Mouse (Mus musculus): ENCODE data around the gene Lrrc18. TPM values are rescaled to one million over a fixed set of nuclear protein-coding genes. Genes with fewer than 3 reads are reported as not detected.

Gene Lrrc18
- polyA plus RNA-seq, 1 experiment from 2014 or later = 0.88 TPM

DNA sequence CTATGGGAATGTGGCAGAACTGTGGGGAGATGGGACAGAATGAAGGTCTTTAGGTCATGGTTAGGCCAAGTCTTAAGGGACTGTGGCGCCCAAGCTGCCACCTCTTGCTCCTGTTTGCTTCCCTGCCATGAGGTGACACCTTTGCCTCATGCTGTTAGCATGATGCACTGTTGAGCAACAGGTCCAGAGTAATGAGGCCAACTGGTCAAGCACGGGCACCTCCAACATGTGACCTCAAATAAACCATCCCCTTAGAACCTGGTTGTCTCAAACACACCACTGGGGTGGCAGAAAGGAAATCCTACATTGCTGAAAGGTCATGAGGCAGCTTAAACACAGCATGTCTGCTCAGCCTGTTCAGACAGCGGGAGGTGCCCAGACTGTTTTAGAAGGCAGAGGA, 27.9 kb downstream of the Lrrc18 start:
- Histone ChIP-seq H3K27ac (replicated peaks; ENCODE audit: low read depth, low read length) (no peak overlapping the region), H3K27me3 (ENCODE audit: control insufficient read depth, insufficient read depth, low read length) (no peaks in the 10 kb centered on the region), H3K36me3 (replicated peaks; ENCODE audit: control insufficient read depth, insufficient read depth, low read depth, low read length) (no peaks in the 10 kb centered on the region), H3K9ac (replicated peaks; ENCODE audit: low read length) (no peak overlapping the region), H3K4me1 (ENCODE audit: control insufficient read depth, insufficient read depth, low read length) (no peaks in the 10 kb centered on the region), H3K4me3 (ENCODE audit: low read depth, low read length) (no peak overlapping the region), H3K4me2 (ENCODE audit: low read depth, low read length) (no peak overlapping the region), H3K9me3 (replicated peaks; ENCODE audit: control insufficient read depth, low read length) (no peaks in the 10 kb centered on the region)
- ATAC-seq (replicated peaks; ENCODE audit: insufficient number of reproducible peaks, low FRiP score, low TSS enrichment, low read depth) (no peak), DNase-seq (ENCODE audit: low spot score) (no peak)
- 74% methylated on average over 3 of the region's 3 CpGs for WGBS

DNA sequence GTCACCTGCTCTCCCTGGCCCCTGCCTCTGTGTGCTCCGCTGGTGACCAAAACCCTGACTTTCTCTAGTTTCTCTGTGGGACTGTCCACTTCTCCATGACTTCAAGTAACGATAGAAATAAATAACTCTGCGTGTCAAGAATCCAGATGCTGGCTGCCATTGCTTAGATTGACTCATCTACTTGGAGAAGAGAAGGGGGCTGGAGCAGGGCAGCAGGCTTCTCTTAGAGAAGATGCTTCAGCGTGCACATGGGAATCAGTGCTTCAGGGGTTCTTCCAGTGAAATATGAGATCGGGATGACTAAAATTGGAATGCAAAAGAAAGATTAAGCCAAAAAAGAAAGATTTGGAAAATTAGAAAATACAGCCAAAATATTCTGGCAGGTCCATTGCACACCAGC, 28.4 kb downstream of the Lrrc18 start:
- WGBS = 54% methylated on average over 5 of the region's 5 CpGs
- ATAC-seq (replicated peaks; ENCODE audit: insufficient number of reproducible peaks, low FRiP score, low TSS enrichment, low read depth) (no peak), DNase-seq (ENCODE audit: low spot score) (no peak)
- Histone ChIP-seq H3K9me3 (replicated peaks; ENCODE audit: control insufficient read depth, low read length) (no peaks in the 10 kb centered on the region), H3K27ac (replicated peaks; ENCODE audit: low read depth, low read length) (no peak overlapping the region), H3K36me3 (replicated peaks; ENCODE audit: control insufficient read depth, insufficient read depth, low read depth, low read length) (no peaks in the 10 kb centered on the region), H3K4me1 (ENCODE audit: control insufficient read depth, insufficient read depth, low read length) (no peaks in the 10 kb centered on the region), H3K4me3 (ENCODE audit: low read depth, low read length) (no peak overlapping the region), H3K9ac (replicated peaks; ENCODE audit: low read length) (no peak overlapping the region), H3K27me3 (ENCODE audit: control insufficient read depth, insufficient read depth, low read length) (no peaks in the 10 kb centered on the region), H3K4me2 (ENCODE audit: low read depth, low read length) (no peak overlapping the region)

DNA sequence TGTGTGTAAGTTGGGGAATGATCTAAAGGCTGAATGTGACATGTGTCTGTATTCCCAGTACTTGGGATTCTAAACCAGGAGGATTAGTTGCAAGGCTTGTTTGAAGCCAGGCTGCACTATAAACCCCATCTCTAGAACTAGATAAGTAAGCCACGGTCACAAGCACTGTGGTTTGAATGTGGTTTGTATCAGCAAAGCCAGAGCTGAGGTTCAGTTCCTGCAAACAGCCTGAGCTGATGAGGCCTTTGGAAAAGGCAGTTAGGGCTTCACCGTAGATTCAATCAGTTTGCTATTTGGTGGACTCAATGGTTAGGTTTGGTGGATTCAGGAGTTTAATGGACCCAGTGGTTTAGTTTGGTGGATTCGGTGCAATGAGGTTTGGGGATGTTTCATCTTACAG, 39.7 kb downstream of the Lrrc18 start:
- H3K4me2 ChIP-seq (ENCODE audit: low read depth, low read length) = no peak overlapping the region
- H3K27ac ChIP-seq (replicated peaks; ENCODE audit: low read depth, low read length) = no peak overlapping the region
- no peaks in the 10 kb centered on the region for H3K36me3 ChIP-seq (replicated peaks; ENCODE audit: control insufficient read depth, insufficient read depth, low read depth, low read length)
- no peaks in the 10 kb centered on the region for H3K27me3 ChIP-seq (ENCODE audit: control insufficient read depth, insufficient read depth, low read length)
- no peak overlapping the region for H3K9ac ChIP-seq (replicated peaks; ENCODE audit: low read length)
- H3K4me3 ChIP-seq (ENCODE audit: low read depth, low read length) = no peak overlapping the region
- H3K4me1 ChIP-seq (ENCODE audit: control insufficient read depth, insufficient read depth, low read length) = no peaks in the 10 kb centered on the region
- H3K9me3 ChIP-seq (replicated peaks; ENCODE audit: control insufficient read depth, low read length) = no peaks in the 10 kb centered on the region
- WGBS = 80% methylated on average over 3 of the region's 3 CpGs
- ATAC-seq (replicated peaks; ENCODE audit: insufficient number of reproducible peaks, low FRiP score, low TSS enrichment, low read depth) = no peak
- no peak for DNase-seq (ENCODE audit: low spot score)

DNA sequence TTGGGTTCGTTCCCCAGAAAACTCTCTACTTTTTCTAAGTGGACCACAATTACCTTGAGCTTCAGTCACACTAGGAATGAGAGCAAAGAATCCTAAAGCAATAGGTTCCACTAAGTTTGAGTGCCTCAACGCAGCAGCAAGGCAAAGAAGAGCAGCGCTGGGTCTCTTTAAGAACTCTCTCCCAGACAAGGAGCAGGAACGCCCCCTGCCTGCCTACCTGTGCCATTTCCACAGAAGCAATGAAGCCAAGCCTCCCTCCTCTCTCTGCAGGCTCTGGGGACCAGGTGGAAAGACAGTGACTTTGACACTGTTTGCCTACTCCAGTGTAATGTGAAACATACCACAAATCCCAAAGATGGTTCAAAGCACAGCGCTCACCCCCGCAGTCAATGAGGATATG, 42.2 kb downstream of the Lrrc18 start:
- Histone ChIP-seq H3K4me3 (ENCODE audit: low read depth, low read length) (no peak overlapping the region), H3K36me3 (replicated peaks; ENCODE audit: control insufficient read depth, insufficient read depth, low read depth, low read length) (no peaks in the 10 kb centered on the region), H3K27ac (replicated peaks; ENCODE audit: low read depth, low read length) (no peak overlapping the region), H3K4me2 (ENCODE audit: low read depth, low read length) (no peak overlapping the region), H3K27me3 (ENCODE audit: control insufficient read depth, insufficient read depth, low read length) (no peaks in the 10 kb centered on the region), H3K9me3 (replicated peaks; ENCODE audit: control insufficient read depth, low read length) (no peaks in the 10 kb centered on the region), H3K4me1 (ENCODE audit: control insufficient read depth, insufficient read depth, low read length) (no peaks in the 10 kb centered on the region), H3K9ac (replicated peaks; ENCODE audit: low read length) (no peak overlapping the region)
- 42% methylated on average over 6 of the region's 6 CpGs for WGBS
- ATAC-seq (replicated peaks; ENCODE audit: insufficient number of reproducible peaks, low FRiP score, low TSS enrichment, low read depth) = no peak
- DNase-seq (ENCODE audit: low spot score) = peak; percentile 64

DNA sequence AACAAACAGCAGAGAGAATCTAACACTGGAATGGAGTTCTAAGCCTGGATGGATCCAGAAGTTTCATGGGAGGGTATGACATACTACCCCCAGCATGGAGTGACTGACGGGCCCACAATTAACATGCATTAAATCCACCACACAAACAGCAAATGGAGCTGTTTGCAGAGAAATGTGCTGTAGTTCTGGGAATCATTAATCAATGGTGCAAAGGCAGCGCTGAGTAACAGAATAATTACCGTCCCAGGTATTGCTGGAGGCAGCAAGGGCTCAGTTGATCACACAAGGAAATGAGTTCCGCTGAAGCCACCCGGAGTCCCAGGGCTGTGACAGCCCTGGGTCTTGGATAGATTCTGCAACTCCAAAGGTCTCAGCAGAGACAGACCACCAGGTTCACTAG, 44.2 kb downstream of the Lrrc18 start:
- 47% methylated on average over 5 of the region's 5 CpGs for WGBS
- H3K9ac ChIP-seq (replicated peaks; ENCODE audit: low read length) = no peak overlapping the region
- no peak overlapping the region for H3K27ac ChIP-seq (replicated peaks; ENCODE audit: low read depth, low read length)
- H3K4me3 ChIP-seq (ENCODE audit: low read depth, low read length) = no peak overlapping the region
- H3K4me2 ChIP-seq (ENCODE audit: low read depth, low read length) = no peak overlapping the region
- H3K27me3 ChIP-seq (ENCODE audit: control insufficient read depth, insufficient read depth, low read length) = no peaks in the 10 kb centered on the region
- DNase-seq (ENCODE audit: low spot score) (no peak), ATAC-seq (replicated peaks; ENCODE audit: insufficient number of reproducible peaks, low FRiP score, low TSS enrichment, low read depth) (no peak)
- H3K9me3 ChIP-seq (replicated peaks; ENCODE audit: control insufficient read depth, low read length) = no peaks in the 10 kb centered on the region
- no peaks in the 10 kb centered on the region for H3K36me3 ChIP-seq (replicated peaks; ENCODE audit: control insufficient read depth, insufficient read depth, low read depth, low read length)
- no peaks in the 10 kb centered on the region for H3K4me1 ChIP-seq (ENCODE audit: control insufficient read depth, insufficient read depth, low read length)

DNA sequence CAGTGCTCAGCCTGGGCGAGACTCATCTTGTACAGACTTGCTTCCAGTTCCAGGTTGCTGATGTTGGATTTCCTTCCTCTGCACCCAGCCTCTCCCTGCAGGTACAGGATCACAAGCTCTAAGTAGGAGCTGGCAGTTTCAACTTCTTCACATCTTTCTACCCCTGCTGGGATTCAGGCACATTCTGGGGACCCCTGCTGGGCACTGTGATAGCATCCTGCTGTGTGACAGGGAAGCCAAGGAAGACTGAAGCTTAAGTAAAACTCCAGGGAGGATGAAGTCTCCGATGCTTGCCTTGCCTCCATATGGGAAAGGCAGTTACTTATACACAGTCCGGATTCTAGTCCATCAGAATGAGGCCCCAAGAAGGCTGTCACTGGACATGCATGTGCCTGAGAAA, 45.6 kb downstream of the Lrrc18 start:
- Histone ChIP-seq H3K4me1 (ENCODE audit: control insufficient read depth, insufficient read depth, low read length) (no peaks in the 10 kb centered on the region), H3K36me3 (replicated peaks; ENCODE audit: control insufficient read depth, insufficient read depth, low read depth, low read length) (no peaks in the 10 kb centered on the region), H3K27me3 (ENCODE audit: control insufficient read depth, insufficient read depth, low read length) (no peaks in the 10 kb centered on the region), H3K27ac (replicated peaks; ENCODE audit: low read depth, low read length) (no peak overlapping the region), H3K4me2 (ENCODE audit: low read depth, low read length) (no peak overlapping the region), H3K9ac (replicated peaks; ENCODE audit: low read length) (no peak overlapping the region), H3K9me3 (replicated peaks; ENCODE audit: control insufficient read depth, low read length) (no peaks in the 10 kb centered on the region), H3K4me3 (ENCODE audit: low read depth, low read length) (no peak overlapping the region)
- DNase-seq (ENCODE audit: low spot score) = peak; percentile 14
- WGBS = 37% methylated on average over 3 of the region's 3 CpGs
- ATAC-seq (replicated peaks; ENCODE audit: insufficient number of reproducible peaks, low FRiP score, low TSS enrichment, low read depth) = no peak

DNA sequence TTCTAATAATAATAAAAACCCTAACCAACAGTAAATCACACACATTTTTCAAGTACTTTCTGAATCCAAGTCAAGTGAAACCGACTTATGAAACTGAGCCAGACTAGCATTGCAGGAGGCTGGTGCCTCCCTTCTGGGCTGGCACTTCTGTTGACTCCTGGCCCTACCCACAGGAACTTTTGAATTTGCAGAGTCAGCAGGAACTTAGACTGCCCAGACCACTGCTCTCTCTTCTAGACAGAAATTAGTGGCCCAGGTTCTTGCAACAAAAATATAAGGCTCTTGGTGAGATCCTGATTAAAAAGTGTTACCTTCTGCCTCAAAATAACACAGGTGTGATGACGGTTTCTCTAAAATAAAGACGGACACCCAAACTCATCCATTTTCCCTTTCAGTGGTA, 54.0 kb downstream of the Lrrc18 start:
- H3K9ac ChIP-seq (replicated peaks; ENCODE audit: low read length) = no peak overlapping the region
- no peak for ATAC-seq (replicated peaks; ENCODE audit: insufficient number of reproducible peaks, low FRiP score, low TSS enrichment, low read depth)
- H3K4me2 ChIP-seq (ENCODE audit: low read depth, low read length) = no peak overlapping the region
- DNase-seq (ENCODE audit: low spot score) = no peak
- no peak overlapping the region for H3K27ac ChIP-seq (replicated peaks; ENCODE audit: low read depth, low read length)
- WGBS = 84% methylated on average over 3 of the region's 3 CpGs
- no peaks in the 10 kb centered on the region for H3K36me3 ChIP-seq (replicated peaks; ENCODE audit: control insufficient read depth, insufficient read depth, low read depth, low read length)
- no peaks in the 10 kb centered on the region for H3K4me1 ChIP-seq (ENCODE audit: control insufficient read depth, insufficient read depth, low read length)
- no peak overlapping the region for H3K4me3 ChIP-seq (ENCODE audit: low read depth, low read length)
- H3K27me3 ChIP-seq (ENCODE audit: control insufficient read depth, insufficient read depth, low read length) = no peaks in the 10 kb centered on the region
- H3K9me3 ChIP-seq (replicated peaks; ENCODE audit: control insufficient read depth, low read length) = no peaks in the 10 kb centered on the region

DNA sequence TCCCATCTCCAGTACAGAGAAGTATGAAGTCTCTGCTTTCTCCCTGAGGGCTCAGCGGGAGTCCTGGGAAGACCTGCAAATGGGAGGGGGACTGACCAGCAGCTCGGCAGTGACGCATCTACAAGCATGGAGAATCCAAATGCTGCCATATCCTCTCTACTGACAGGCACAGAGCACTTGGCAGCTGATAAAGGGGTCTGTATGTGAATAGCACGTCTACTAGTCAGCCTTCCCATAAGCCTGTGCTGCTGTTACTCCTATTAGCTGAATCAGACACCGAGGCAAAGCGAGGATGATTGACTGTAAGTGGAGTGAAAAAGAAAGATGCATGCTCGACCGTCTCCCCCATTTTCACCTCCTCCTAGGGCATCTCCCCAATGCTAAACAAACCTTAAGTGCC, 62.3 kb downstream of the Lrrc18 start:
- Histone ChIP-seq H3K27me3 (ENCODE audit: control insufficient read depth, insufficient read depth, low read length) (no peaks in the 10 kb centered on the region), H3K4me2 (ENCODE audit: low read depth, low read length) (no peak overlapping the region), H3K4me3 (ENCODE audit: low read depth, low read length) (no peak overlapping the region), H3K27ac (replicated peaks; ENCODE audit: low read depth, low read length) (no peak overlapping the region), H3K36me3 (replicated peaks; ENCODE audit: control insufficient read depth, insufficient read depth, low read depth, low read length) (no peaks in the 10 kb centered on the region), H3K9me3 (replicated peaks; ENCODE audit: control insufficient read depth, low read length) (no peaks in the 10 kb centered on the region), H3K4me1 (ENCODE audit: control insufficient read depth, insufficient read depth, low read length) (no peaks in the 10 kb centered on the region), H3K9ac (replicated peaks; ENCODE audit: low read length) (no peak overlapping the region)
- WGBS = 60% methylated on average over 8 of the region's 8 CpGs
- no peak for ATAC-seq (replicated peaks; ENCODE audit: insufficient number of reproducible peaks, low FRiP score, low TSS enrichment, low read depth)
- no peak for DNase-seq (ENCODE audit: low spot score)

Measured in embryonic facial prominence, embryonic 11.5 days (tissue).